Mouse (Mus musculus) lung, postnatal 10 days (tissue): ENCODE measurements around the gene Galnt15.
A peak's percentile ranks its signal among the peaks of the same experiment; 100 is the strongest.
"Not testable (repeated sequence)": the region's sequence is repeated elsewhere in the genome, so short reads cannot be mapped to it uniquely, and the experiment has no call there.

ENCODE experiments used
- DNase-seq: peaks from one replicate; pipeline ENCODE4 v3.0.0; 2021

Gene Galnt15

GRCm38 (mm10) chr14:32037661-32038252 lies 9.0 kb downstream of the Galnt15 start:
- DNase-seq = no peak

- DNase-seq = no peak
Observed at GRCm38 (mm10) chr14:32042108-32042507, 13.3 kb downstream of the Galnt15 start.

GRCm38 (mm10) chr14:32046357-32046756 lies 17.6 kb downstream of the Galnt15 start:
- DNase-seq = no peak

GRCm38 (mm10) chr14:32050171-32050570 lies 21.4 kb downstream of the Galnt15 start:
- no peak for DNase-seq

- no peak for DNase-seq
Observed at GRCm38 (mm10) chr14:32053895-32054294, 25.1 kb downstream of the Galnt15 start.

- DNase-seq = no peak
Observed at GRCm38 (mm10) chr14:32054788-32055187, 26.0 kb downstream of the Galnt15 start.

- DNase-seq = no peak
Observed at GRCm38 (mm10) chr14:32055781-32056180, 27.0 kb downstream of the Galnt15 start.

- peak; percentile 29 for DNase-seq
Observed at GRCm38 (mm10) chr14:32056675-32057074, 27.9 kb downstream of the Galnt15 start.

- no peak for DNase-seq
Observed at GRCm38 (mm10) chr14:32057664-32058063, 28.9 kb downstream of the Galnt15 start.

- no peak for DNase-seq
Observed at GRCm38 (mm10) chr14:32061398-32061797, 32.6 kb downstream of the Galnt15 start.

GRCm38 (mm10) chr14:32072807-32073206 lies 44.0 kb downstream of the Galnt15 start:
- no peak for DNase-seq

GRCm38 (mm10) chr14:32073211-32073685 lies 44.5 kb downstream of the Galnt15 start:
- peak; percentile 72 for DNase-seq

- no peak for DNase-seq
Observed at GRCm38 (mm10) chr14:32073901-32074300, 45.1 kb downstream of the Galnt15 start.

- DNase-seq = peak; percentile 78
Observed at GRCm38 (mm10) chr14:32076896-32077575, 48.2 kb downstream of the Galnt15 start.

GRCm38 (mm10) chr14:32081026-32081425 lies 52.2 kb downstream of the Galnt15 start:
- no peak for DNase-seq

- DNase-seq = no peak
Observed at GRCm38 (mm10) chr14:32082891-32083290, 54.1 kb downstream of the Galnt15 start.

- DNase-seq = no peak
Observed at GRCm38 (mm10) chr14:32083466-32083865, 54.7 kb downstream of the Galnt15 start.

- peak; percentile 92 for DNase-seq
Observed at GRCm38 (mm10) chr14:32084761-32085485, 56.1 kb downstream of the Galnt15 start, which contains the start of gene Oxnad1. Oxnad1 (plus strand) TSS chr14:32085374.

GRCm38 (mm10) chr14:32085486-32086201 lies 56.9 kb downstream of the Galnt15 start, which contains the start of gene Dph3:
Dph3 (minus strand) TSS chr14:32085729.
- peak; percentile 99 for DNase-seq

- no peak for DNase-seq
Observed at GRCm38 (mm10) chr14:32086226-32086625, 57.4 kb downstream of the Galnt15 start.

- DNase-seq = not testable (repeated sequence)
Observed at GRCm38 (mm10) chr14:32087584-32088248, 58.9 kb downstream of the Galnt15 start.

- no peak for DNase-seq
Observed at GRCm38 (mm10) chr14:32091124-32091523, 62.3 kb downstream of the Galnt15 start.
